Mouse (Mus musculus) cerebellum, adult 2 months (tissue): Measurements from ENCODE around the gene Mapkapk3. TPM values are rescaled to one million over a fixed set of nuclear protein-coding genes. Genes with fewer than 3 reads are reported as not detected.

Experiments
- DNase-seq, 2 experiments: peaks; one replicate each; pipeline ENCODE4 v3.0.0; 2021
- H3K27ac ChIP-seq: fragments of 200-500 bp; 2 replicates; pipeline ENCODE4 v1.5.1; 2012; ENCODE audit warnings: low read length, control low read depth, inconsistent platforms; ENCODE audit not compliant: insufficient read depth
- H3K27me3 ChIP-seq: fragments of 200-500 bp; 2 replicates; pipeline ENCODE4 v1.6.1; 2012; ENCODE audit warnings: inconsistent platforms, mild to moderate bottlenecking, low read length, moderate library complexity; ENCODE audit not compliant: control insufficient read depth, insufficient read depth
- H3K4me1 ChIP-seq: fragments of 200-500 bp; 2 replicates; pipeline ENCODE4 v1.6.1; 2011; ENCODE audit warnings: low read length; ENCODE audit not compliant: control insufficient read depth, insufficient read depth
- H3K4me3 ChIP-seq: fragments of 200-500 bp; replicated peaks from 2 replicates; pipeline ENCODE3; 2011; ENCODE audit warnings: mild to moderate bottlenecking, low read depth, low read length, control low read depth; ENCODE audit not compliant: insufficient read depth
- CTCF ChIP-seq: fragments of 200-500 bp; IDR thresholded peaks from 2 replicates; pipeline ENCODE4 v1.5.1; 2011; ENCODE audit warnings: low read depth, mild to moderate bottlenecking, control low read depth, low read length, moderate library complexity, borderline replicate concordance; ENCODE audit not compliant: insufficient read depth
- POLR2A ChIP-seq: fragments of 200-500 bp; IDR thresholded peaks from 2 replicates; pipeline ENCODE4 v1.6.1; 2011; ENCODE audit warnings: low read length, control low read depth, borderline replicate concordance; ENCODE audit not compliant: insufficient read depth
- WGBS: fragments of 180-500 bp; shearing (Covaris S2); methylation state at CpG from one replicate; pipeline ENCODE4 v1.1.7; 2018; 5-methylcytosine and 5-hydroxymethylcytosine counted together
- polyA plus RNA-seq: library from polyadenylated mRNA; depleted of rRNA; stranded (reverse); fragments of >200 nt; gene quantifications from 2 replicates; pipeline ENCODE4 v1.2.3, GENCODE M21; 2012

Mapkapk3 gene
- polyA plus RNA-seq, 1 experiment = 11.7 TPM

GRCm38 (mm10) chr9:107273184-107273583, 16.5 kb downstream of the Mapkapk3 start:
- Histone ChIP-seq H3K4me1 (peaks cover 28% of the 10 kb centered on the region), H3K27ac (no peak overlapping the region), H3K4me3 (no peak overlapping the region), H3K27me3 (no peaks in the 10 kb centered on the region)
- WGBS = 45% methylated on average over 10 of the region's 10 CpGs
- no peak for DNase-seq
- TF ChIP-seq CTCF (no peak), POLR2A (no peak)

GRCm38 (mm10) chr9:107272284-107272683, 17.4 kb downstream of the Mapkapk3 start:
- WGBS = 70% methylated on average over 4 of the region's 4 CpGs
- H3K4me3 ChIP-seq = no peak overlapping the region
- no peak for DNase-seq
- no peak for TF ChIP-seq POLR2A
- TF ChIP-seq CTCF = no peak
- peaks cover 20% of the 10 kb centered on the region for H3K4me1 ChIP-seq
- H3K27me3 ChIP-seq = no peaks in the 10 kb centered on the region
- no peak overlapping the region for H3K27ac ChIP-seq

GRCm38 (mm10) chr9:107271177-107271938, 18.3 kb downstream of the Mapkapk3 start:
- Histone ChIP-seq H3K27me3 (no peaks in the 10 kb centered on the region), H3K4me3 (no peak overlapping the region), H3K27ac (no peak overlapping the region), H3K4me1 (peaks cover 20% of the 10 kb centered on the region)
- TF ChIP-seq POLR2A = no peak
- TF ChIP-seq CTCF = no peak
- WGBS = 73% methylated on average over 7 of the region's 7 CpGs
- no peak for DNase-seq

- no peak for DNase-seq
- H3K27me3 ChIP-seq = no peaks in the 10 kb centered on the region
- WGBS = 94% methylated on average over 1 of the region's 1 CpGs
- H3K27ac ChIP-seq = no peak overlapping the region
- TF ChIP-seq CTCF (no peak), POLR2A (no peak)
- peaks cover 15% of the 10 kb centered on the region for H3K4me1 ChIP-seq
- no peak overlapping the region for H3K4me3 ChIP-seq
These were observed 19.9 kb downstream of the Mapkapk3 start for GRCm38 (mm10) chr9:107269772-107270171.

GRCm38 (mm10) chr9:107267721-107268402, 21.8 kb downstream of the Mapkapk3 start:
- Histone ChIP-seq H3K4me3 (no peak overlapping the region), H3K4me1 (peaks cover 12% of the 10 kb centered on the region), H3K27ac (no peak overlapping the region), H3K27me3 (no peaks in the 10 kb centered on the region)
- no peak for DNase-seq
- WGBS = 86% methylated on average over 4 of the region's 4 CpGs
- TF ChIP-seq CTCF (no peak), POLR2A (no peak)

- 72% methylated on average over 1 of the region's 1 CpGs for WGBS
- TF ChIP-seq CTCF (no peak), POLR2A (no peak)
These were observed 22.6 kb downstream of the Mapkapk3 start for GRCm38 (mm10) chr9:107267028-107267427.

GRCm38 (mm10) chr9:107264731-107265130, 24.9 kb downstream of the Mapkapk3 start:
- no peak for DNase-seq
- 80% methylated on average over 3 of the region's 3 CpGs for WGBS
- Histone ChIP-seq H3K4me3 (no peak overlapping the region), H3K27me3 (no peaks in the 10 kb centered on the region), H3K4me1 (peaks cover 26% of the 10 kb centered on the region), H3K27ac (no peak overlapping the region)
- TF ChIP-seq POLR2A (no peak), CTCF (no peak)

More at GRCm38 (mm10) chr9:107267028-107267427, 22.6 kb downstream of the Mapkapk3 start:
- no peak for DNase-seq
- peaks cover 12% of the 10 kb centered on the region for H3K4me1 ChIP-seq
- no peak overlapping the region for H3K4me3 ChIP-seq
- H3K27me3 ChIP-seq = no peaks in the 10 kb centered on the region
- H3K27ac ChIP-seq = no peak overlapping the region

GRCm38 (mm10) chr9:107263912-107264311, 25.8 kb downstream of the Mapkapk3 start:
- WGBS = 96% methylated on average over 5 of the region's 5 CpGs
- no peak overlapping the region for H3K4me3 ChIP-seq
- no peak for DNase-seq
- peaks cover 31% of the 10 kb centered on the region for H3K4me1 ChIP-seq
- H3K27me3 ChIP-seq = no peaks in the 10 kb centered on the region
- TF ChIP-seq POLR2A (no peak), CTCF (no peak)
- H3K27ac ChIP-seq = no peak overlapping the region
